Mouse (Mus musculus) right cerebral cortex, postnatal 36 days (tissue): ENCODE data around the gene Zrsr1.

Experiments used
- DNase-seq, 2 experiments: peaks; one replicate each; pipeline ENCODE4 v3.0.0; 2022; ENCODE audit warnings: low spot score in 2 of 2, mixed read lengths in 1 of 2

Zrsr1 gene

DNA sequence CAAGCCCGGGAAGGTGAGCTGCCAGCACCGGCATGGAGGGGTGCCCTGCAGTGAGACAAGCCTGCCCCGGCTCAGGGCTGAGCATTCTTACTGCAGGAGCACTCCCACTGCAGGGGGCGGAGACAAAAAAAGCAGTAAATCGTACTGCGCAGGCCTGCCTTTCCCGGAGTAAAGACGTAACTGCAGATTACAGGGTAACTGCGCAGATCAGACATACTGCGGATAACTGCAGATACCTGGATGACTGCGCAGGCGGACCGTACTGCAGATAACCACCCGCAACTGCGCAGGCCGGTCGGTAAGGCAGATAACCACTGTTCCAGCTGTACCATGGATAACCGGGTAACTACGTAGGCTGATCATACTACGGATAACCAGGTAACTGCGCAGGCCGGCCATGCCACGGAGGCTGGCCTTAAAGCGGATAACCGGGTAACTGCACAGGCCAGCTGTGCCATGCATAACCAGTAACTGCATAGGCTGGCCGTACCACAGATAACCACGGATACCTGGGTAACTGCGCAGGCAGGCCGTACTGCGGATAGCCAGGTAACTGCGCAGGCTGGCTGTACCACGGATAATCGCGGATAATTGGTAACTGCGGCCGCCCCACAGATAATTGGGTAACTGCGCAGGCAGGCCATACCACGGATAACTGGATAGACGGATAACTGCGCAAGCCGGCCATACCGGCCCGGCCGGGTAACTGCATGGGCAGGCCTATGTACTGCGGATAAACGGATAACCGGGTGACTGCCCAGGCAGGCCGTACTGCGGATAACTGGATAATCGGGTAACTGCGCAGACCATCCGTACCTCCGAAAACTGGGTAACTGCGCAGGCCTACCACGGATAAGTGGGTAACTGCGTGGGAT lies at the start of gene Zrsr1:
TSS of gene Zrsr1 (plus strand) at position 171 of the 875 bp plus-strand sequence.
- peak; percentile 62 to 79 for DNase-seq

DNA sequence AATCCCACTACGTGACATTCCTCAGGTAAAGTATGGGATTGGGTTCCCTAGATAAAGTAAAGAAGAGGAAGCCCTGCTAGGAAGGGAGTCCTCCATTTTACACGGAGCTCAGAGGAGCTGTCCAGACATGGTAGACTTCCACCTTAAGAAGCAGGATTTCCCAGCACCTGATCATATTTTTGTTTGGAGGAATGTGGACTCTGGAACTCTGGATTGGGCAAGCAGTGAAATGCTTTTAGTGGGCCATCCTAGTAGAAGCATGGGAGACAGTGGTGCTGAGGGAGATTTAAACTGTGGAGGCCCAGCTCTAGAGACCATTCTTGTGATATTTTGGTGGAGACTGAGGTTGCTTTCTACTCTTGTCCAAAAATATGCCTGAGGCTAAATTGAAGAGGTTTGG lies 49.3 kb upstream of the Zrsr1 start:
- DNase-seq: no peak

DNA sequence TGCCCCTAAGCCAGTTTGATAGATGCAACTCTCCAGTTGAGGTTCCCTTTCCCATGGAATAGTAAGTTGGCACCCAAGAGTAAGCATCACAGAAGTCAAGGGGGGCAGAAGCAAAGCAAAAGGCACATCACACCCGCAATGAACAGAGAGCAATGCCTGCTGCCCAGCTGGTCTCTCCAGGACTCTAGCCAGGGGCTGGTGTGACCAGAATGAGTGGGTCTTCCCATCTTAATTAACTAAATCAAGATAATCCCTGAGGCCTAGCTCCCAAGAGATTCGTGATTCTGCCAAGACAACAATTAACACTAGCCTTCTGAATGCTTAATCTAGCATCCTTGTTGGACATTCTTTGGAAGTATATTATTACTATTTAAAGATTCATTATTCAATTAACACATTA lies 48.2 kb upstream of the Zrsr1 start:
- DNase-seq: no peak

DNA sequence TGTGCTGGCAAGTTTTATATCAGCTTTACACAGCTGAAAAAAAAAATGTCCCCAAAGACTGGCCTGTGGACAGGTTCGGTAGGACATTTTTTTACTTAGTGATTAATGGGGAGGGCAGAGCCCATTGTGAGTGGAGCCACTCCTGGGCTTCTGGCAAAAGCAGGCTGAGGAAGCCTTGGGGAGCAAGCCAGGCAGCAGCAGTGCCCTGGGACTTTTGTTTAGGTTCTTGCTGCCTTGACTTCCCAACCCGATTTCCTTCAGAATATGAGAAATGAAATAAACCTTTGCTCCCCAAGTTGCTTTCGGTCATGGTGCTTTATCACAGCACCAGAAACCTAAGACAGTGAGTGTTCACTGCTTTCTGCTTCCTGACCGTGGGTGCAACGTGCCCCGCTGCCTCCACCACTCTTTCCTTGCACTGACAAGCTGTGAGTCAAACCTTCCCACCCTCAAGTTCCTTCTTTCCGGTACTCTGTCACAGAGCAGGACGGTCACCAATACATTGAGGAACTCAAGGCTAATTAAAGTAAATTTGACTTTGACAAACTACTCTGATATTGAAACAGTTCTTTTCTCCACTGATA lies 43.1 kb upstream of the Zrsr1 start:
- DNase-seq: no peak

DNA sequence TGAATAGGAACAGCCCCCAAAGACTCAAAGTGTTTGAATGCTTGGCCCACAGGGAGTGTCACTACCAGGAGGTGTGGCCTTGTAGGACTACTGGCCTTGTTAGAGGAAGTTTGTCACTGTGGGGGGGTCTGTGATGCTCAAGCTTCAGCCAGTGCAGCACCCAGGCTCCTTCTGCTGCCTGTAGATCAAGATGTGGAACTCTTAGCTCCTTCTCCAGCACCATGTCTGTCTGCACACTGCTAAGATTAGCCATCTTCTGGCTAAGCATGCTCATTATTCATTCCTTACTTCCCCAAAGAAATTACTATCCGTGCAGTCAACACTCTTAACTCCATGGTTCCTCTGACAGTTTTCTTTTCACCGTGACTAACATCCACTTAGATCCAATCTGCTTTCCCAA lies 41.7 kb upstream of the Zrsr1 start:
- no peak for DNase-seq

DNA sequence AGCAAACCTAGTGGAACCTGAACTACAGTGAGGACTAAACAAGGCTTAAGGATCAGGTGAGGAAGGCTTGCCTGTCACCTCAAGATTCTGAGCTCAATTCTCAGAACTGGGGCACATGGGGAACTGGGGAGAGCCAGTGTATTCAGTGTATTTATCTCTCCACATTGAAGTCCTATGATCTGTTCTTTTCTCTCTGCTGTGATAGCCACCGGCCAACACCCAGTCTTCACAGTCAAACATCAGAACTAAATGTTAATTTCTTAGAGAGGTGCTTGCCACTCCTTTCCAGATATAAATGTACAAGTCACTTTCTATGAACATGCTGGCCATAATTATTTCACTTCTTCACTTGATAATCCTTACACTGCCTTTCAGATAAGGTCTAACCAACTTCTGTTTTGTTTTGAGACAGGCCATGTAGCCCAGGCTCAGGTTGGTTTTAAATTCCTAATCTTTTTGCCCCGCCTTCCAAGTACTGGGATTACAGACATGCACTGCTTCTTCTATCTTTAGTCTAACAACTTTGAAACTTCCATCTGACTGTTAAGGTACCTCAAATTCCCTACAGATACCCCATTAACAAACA lies 40.4 kb upstream of the Zrsr1 start:
- no peak for DNase-seq

DNA sequence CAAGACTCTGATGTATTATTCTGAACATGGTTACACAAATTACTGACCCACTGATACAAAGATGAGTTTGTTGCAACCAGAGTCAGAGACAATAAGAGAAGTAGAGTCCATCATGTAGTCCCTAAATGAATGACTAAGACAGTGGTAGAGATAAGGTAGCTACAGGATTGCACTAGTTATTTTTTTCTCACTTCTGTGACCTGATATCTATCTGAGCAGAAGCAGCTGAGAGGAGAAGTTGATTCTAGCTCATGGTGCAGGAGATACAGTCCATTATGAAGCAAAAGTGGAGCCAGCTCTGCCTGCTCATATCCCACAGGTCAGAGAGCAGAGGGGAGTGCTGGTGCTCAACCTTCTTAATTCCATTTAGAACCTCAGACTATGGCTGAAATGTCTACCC lies 39.6 kb upstream of the Zrsr1 start:
- DNase-seq: no peak

GRCm38 (mm10) chr11:22936446-22937125 lies 35.2 kb upstream of the Zrsr1 start:
- DNase-seq: peak; percentile 15 to 50

GRCm38 (mm10) chr11:22937716-22938316 lies 34.0 kb upstream of the Zrsr1 start:
- no peak for DNase-seq

DNA sequence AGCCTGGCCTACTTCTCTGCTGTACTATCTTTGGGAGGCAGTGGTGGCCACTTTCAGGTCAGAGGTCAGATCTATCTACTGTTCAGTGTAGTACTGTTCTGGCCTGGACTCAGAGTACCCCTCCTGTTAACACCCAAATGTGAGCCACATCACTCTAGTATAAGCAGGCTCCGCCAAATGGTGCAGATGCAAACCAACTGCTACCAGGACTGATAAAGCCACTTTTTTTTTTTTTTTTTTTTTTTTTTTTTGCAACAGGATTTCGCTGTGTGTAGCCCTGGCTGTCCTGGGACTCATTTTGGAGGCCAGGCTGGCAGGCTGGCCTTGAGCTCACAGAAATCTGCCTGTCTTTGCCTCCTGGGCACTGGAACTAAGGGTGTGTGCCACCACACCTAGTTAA lies 32.8 kb upstream of the Zrsr1 start:
- no peak for DNase-seq

- DNase-seq: no peak
Measured at GRCm38 (mm10) chr11:22949101-22949500, 22.7 kb upstream of the Zrsr1 start.

- no peak for DNase-seq
Measured at GRCm38 (mm10) chr11:22950131-22950530, 21.7 kb upstream of the Zrsr1 start.

- DNase-seq: no peak
Measured at GRCm38 (mm10) chr11:22952668-22953067, 19.1 kb upstream of the Zrsr1 start.

- DNase-seq: no peak
Measured at GRCm38 (mm10) chr11:22956346-22956745, 15.5 kb upstream of the Zrsr1 start.

GRCm38 (mm10) chr11:22956830-22957229 lies 15.0 kb upstream of the Zrsr1 start:
- no peak for DNase-seq

DNA sequence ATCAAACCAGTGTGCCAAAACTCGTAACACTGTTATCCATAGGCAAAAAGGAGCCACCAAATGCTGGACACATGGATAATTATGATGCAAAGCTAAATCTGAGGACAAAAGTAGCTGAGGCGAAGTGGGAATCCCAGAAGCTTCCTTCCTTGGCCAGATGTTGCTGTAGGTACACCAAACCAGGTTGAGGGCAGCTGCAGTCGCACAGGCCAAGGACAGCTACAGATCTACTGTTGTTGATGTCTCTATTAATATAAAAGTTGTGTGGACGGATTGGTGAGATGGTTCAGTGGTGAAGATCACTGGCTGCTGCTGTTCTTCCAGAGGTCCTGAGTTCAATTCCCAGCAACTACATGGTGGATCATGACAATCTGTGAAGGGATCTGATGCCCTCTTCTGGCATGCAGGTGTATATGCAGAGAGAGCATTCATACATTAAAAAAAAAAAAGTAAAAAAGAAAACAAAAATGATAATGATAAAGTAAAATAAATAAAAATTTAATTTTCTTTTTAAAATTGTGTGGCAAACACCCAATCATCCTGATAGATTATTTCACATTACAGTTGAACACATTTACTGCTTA lies 13.9 kb upstream of the Zrsr1 start:
- no peak for DNase-seq

DNA sequence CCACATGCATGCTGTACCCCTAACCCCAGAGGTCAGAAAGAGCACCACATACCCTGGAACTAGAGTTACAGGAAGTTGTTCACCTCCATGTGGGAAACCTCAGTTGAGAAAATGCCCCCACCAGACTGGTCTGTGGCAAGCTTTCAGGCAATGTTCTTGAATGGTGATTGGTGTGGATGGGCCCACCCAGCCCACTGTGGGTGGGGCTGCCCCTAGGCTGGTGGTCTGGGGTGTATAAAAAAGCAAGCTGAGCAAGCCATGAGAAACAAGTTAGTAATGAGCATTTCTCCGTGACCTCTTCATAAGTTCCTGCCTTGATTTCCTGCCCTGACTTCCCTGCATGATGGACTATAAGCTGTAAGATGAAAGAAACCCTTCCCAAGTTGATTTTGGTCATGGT lies 9.7 kb upstream of the Zrsr1 start:
- DNase-seq: no peak

DNA sequence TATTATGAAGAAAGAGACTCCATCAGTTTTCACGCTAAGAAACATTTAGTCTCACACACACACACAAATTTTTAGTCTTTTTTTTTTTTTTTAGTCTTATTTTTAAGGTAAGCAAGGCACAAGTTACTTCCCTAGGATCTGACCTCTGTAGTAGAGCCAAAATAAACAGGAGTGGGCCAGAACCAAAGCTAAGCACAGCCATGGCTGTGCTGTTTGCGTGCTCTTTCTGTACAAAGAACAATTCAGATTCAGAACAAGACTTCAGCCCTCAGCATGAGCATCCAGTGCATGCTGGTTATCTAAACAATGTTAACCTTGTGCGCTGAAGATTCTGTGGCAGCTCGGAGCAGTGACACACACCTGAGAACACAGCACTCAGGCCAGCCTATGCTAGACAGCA lies 7.4 kb upstream of the Zrsr1 start:
- no peak for DNase-seq

- DNase-seq: no peak
Measured at GRCm38 (mm10) chr11:22965503-22965902, 6.3 kb upstream of the Zrsr1 start.

DNA sequence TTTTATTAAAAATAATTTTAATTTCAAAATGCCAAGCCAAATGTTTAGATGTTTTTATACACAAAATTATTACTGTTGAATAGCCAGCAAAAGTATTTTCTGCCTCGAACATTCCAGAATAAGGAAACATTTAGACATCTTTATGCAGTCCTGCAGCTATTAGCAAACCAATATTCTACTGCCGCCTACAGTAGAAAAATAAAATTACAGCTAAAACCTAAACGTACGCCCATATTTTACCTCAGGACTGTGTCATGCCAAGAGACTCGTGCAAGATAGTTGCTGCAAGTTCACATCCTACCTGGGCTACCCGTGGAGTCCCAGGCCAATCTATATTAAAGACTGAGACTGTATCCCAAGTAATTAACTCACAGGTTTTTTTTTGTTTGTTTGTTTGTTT lies 2.3 kb upstream of the Zrsr1 start:
- no peak for DNase-seq

- DNase-seq: no peak
Measured at GRCm38 (mm10) chr11:22970546-22970945, 1.3 kb upstream of the Zrsr1 start.
